Mouse (Mus musculus): ENCODE data around the gene Myf5.

DNA sequence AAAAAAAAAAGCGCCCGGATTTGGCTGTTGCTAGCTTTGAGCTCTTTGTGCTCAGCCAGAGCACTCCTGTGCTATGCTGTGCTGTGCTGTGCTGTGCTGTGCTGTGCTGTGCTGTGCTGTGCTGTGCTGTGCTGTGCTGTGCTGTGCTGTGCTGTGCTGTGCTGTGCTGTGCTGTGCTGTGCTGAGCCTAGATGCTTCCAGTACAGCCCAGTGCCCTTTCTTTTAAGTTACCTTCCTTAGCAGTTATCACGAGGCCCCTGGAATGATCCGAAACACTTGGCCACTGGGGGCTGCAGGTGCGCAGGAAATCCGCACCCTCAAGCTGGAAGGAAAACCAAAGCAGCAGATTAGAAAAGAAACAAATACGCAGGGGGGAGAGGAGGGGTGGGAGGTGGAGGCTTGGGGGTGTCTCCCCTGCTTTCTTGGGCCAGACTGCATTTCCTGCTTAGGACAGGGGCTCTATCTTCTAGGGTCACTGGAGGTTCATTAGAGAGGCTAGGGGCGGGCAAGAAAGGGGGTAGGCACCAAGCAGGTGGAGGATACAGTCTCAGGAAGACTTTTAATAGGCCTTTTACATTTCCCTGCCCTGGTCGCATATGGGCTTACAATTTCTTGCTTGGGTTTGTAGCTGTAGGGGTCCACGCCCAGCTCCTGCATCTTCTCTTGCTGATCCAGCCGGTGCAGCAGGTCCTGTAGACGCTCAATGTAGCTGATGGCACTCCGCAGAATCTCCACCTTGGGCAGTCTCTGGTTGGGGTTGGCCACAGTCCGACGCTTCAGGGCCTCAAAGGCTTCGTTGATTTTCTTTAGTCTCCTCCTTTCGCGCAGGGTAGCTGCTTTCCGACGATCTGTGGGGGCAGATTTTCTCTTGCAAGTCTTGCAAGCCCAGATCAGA lies 7.9 kb upstream of the Myf5 start:
- TF ChIP-seq POLR2A (IDR thresholded peaks at IDR 0.05; ENCODE audit: control insufficient read depth, extremely low read depth, insufficient read depth, low read length, poor library complexity) (no peak), CTCF (IDR thresholded peaks at IDR 0.05; ENCODE audit: borderline replicate concordance, control insufficient read depth, extremely low read depth, insufficient read depth, low read length, poor library complexity) (no peak)

All from thymus, adult 2 months (tissue).